Comparison of ENCODE assay signal across 13 mouse cellular contexts in genomic region chr4:141236856-141237255, GRCm38 (mm10). TPM values are rescaled to one million over a fixed set of nuclear protein-coding genes. Genes with fewer than 3 reads are reported as not detected.
DNase-seq lines count a peak whose midpoint lies in the region.
"Had no signal": no experiment of that assay in that cellular context is flagged by ENCODE, and none has a peak within 500 bp of the region (broad histone marks: within the 10 kb centered on the region; RNA-seq: fewer than 3 reads in every experiment).

No protein-coding gene starts in this region.

- intact Hi-C loops in gastrocnemius, postnatal 14 days (cut with DNase I; ENCODE audit: low total_unique reads): no loop called here
- intact Hi-C loops in gastrocnemius, postnatal 36 days (cut with DNase I): no loop called here

- peak; percentile 17 for DNase-seq in gastrocnemius, postnatal 14 days
- no peak for DNase-seq in gastrocnemius, postnatal 36 days
- DNase-seq in lung, postnatal 10 days: peak; percentile 58
- no peak for DNase-seq in lung, adult 18-20 months
- peak; percentile 79 for DNase-seq in brain, adult 2 months (ENCODE audit: low read depth, low spot score)
- no peak for DNase-seq in right cerebral cortex, adult 2 months (ENCODE audit: low spot score in 2 of 2)
- DNase-seq: adrenal gland, postnatal 14 days; cerebellum, adult 2 months; embryo, embryonic 11 days; heart, postnatal 10 days; heart, postnatal 4 days had no signal

RNA-seq across cellular contexts. Expression of gene Arhgef19, which starts 2.4 kb away (rescaled TPM):
- 1 to 10 TPM; 1.3 to 1.4 TPM for total RNA-seq in gastrocnemius, postnatal 14 days (2021)
- under 1 TPM; 0.26 to 0.69 TPM for total RNA-seq in gastrocnemius, postnatal 36 days (2021)
- total RNA-seq: common myeloid progenitor, adult 5-6 weeks; granulocyte monocyte progenitor cell, adult 5-6 weeks had no signal

RNA-seq across cellular contexts. Expression of gene Rsg1, which starts 23.1 kb away (rescaled TPM):
- total RNA-seq in gastrocnemius, postnatal 14 days (2021): under 1 TPM; 0.21 to 0.38 TPM
- not detected for total RNA-seq in gastrocnemius, postnatal 36 days (2021)

Comparison
In these comparisons a context has a peak if more than half of its experiments do, and no peak if none do; other contexts are left out.
1. DNase-seq: peak in gastrocnemius, postnatal 14 days (single experiment), lung, postnatal 10 days (single experiment) and brain, adult 2 months (single experiment); none in gastrocnemius, postnatal 36 days (0 of 2), lung, adult 18-20 months (0 of 2) and right cerebral cortex, adult 2 months (0 of 2).